Mouse (Mus musculus) brain, adult 10 weeks (tissue): ENCODE results near the gene Gm5150. TPM values are rescaled to one million over a fixed set of nuclear protein-coding genes. Genes with fewer than 3 reads are reported as not detected.

Source experiments
- polyA plus RNA-seq: library from polyadenylated mRNA; stranded (reverse); fragments of 350-450 nt; fragmentation: Illumina TruSeq; extraction: RNeasy Lipid Tissue Mini Kit (QIAGEN cat#74804); gene quantifications from one replicate; pipeline ENCODE4 v1.2.3, GENCODE M21; 2015; ENCODE audit warnings: low read depth, low replicate concordance

Gm5150 gene
- not detected for polyA plus RNA-seq

GRCm38 (mm10) chr3:16006215-16006614 is at the start of gene Gm5150:
TSS of gene Gm5150 (minus strand) at chr3:16006437.

Other genes starting within 250 kb of the Gm5150 start
- not detected for gene Sirpb1c, start 157.9 kb downstream of the Gm5150 start, polyA plus RNA-seq